Mouse (Mus musculus) hindbrain, embryonic 11.5 days (tissue): ENCODE results near the gene Ppat. TPM values are rescaled to one million over a fixed set of nuclear protein-coding genes. Genes with fewer than 3 reads are reported as not detected.

Experiments used
- ATAC-seq: fragments of 200-750 bp; cut with Nextera tagmentation; 2 replicates; pipeline ENCODE4 v1.8.0; 2017; ENCODE audit warnings: mild to moderate bottlenecking, moderate TSS enrichment, moderate library complexity; ENCODE audit not compliant: low FRiP score
- DNase-seq: peaks from one replicate; pipeline ENCODE4 v3.0.0-alpha.2; 2015; ENCODE audit warnings: low spot score
- H3K27ac ChIP-seq: fragments of 300-500 bp; sonication (generic); 2 replicates; pipeline ENCODE4 v1.5.1; 2014; ENCODE audit warnings: mild to moderate bottlenecking, low read depth, low read length
- H3K27me3 ChIP-seq: fragments of 300-500 bp; sonication (generic); 2 replicates; pipeline ENCODE4 v1.6.1; 2014; ENCODE audit warnings: mild to moderate bottlenecking, low read length, moderate library complexity, mixed read lengths; ENCODE audit not compliant: control insufficient read depth, insufficient read depth
- H3K36me3 ChIP-seq: fragments of 300-500 bp; sonication (generic); 2 replicates; pipeline ENCODE4 v1.6.1; 2014; ENCODE audit warnings: mild to moderate bottlenecking, low read length, moderate library complexity, mixed read lengths; ENCODE audit not compliant: control insufficient read depth, insufficient read depth
- H3K4me1 ChIP-seq: fragments of 300-500 bp; sonication (generic); replicated peaks from 2 replicates; pipeline ENCODE4 v1.6.1; 2014; ENCODE audit warnings: low read length, mixed read lengths; ENCODE audit not compliant: control insufficient read depth, insufficient read depth
- H3K4me2 ChIP-seq: fragments of 300-500 bp; sonication (generic); replicated peaks from 2 replicates; pipeline ENCODE4 v1.6.1; 2014; ENCODE audit warnings: mild to moderate bottlenecking, low read depth, low read length
- H3K4me3 ChIP-seq: fragments of 300-500 bp; sonication (generic); 2 replicates; pipeline ENCODE4 v1.5.1; 2014; ENCODE audit warnings: low read depth, low read length
- H3K9ac ChIP-seq: fragments of 300-500 bp; sonication (generic); 2 replicates; pipeline ENCODE4 v1.6.1; 2014; ENCODE audit warnings: low read depth, low read length
- H3K9me3 ChIP-seq: fragments of 300-500 bp; sonication (generic); 2 replicates; pipeline ENCODE4 v1.6.1; 2016; ENCODE audit warnings: low read length; ENCODE audit not compliant: control insufficient read depth
- WGBS: fragments of 180-500 bp; shearing (Covaris S2); extraction: QIAGEN DNeasy Blood & Tissue Kit; methylation state at CpG from one replicate; pipeline ENCODE4 v1.1.7; 2014; 5-methylcytosine and 5-hydroxymethylcytosine counted together
- polyA plus RNA-seq: library from polyadenylated mRNA; unstranded; fragments of >200 nt; fragmentation: Nextera tagmentation; extraction: Ambion mirVana; gene quantifications from 2 replicates; pipeline ENCODE4 v1.2.1, GENCODE M21; 2014

Gene Ppat
- polyA plus RNA-seq, 1 experiment from 2014 or later = 31.3 TPM

GRCm38 (mm10) chr5:76906155-76906499 is 45.3 kb downstream of the Ppat start:
- DNase-seq = no peak
- no peak for ATAC-seq
- 34% methylated on average over 3 of the region's 3 CpGs for WGBS

GRCm38 (mm10) chr5:76905405-76906154 is 45.8 kb downstream of the Ppat start, which contains the start of gene Aasdh:
Gene Aasdh (minus strand): TSS chr5:76905514.
- no peaks in the 10 kb centered on the region for H3K9me3 ChIP-seq

More at GRCm38 (mm10) chr5:76906155-76906499, 45.3 kb downstream of the Ppat start:
- no peaks in the 10 kb centered on the region for H3K4me1 ChIP-seq
- no peaks in the 10 kb centered on the region for H3K27me3 ChIP-seq
- no peaks in the 10 kb centered on the region for H3K9me3 ChIP-seq
- H3K9ac ChIP-seq = peak overlapping the region; percentile 82
- peak overlapping the region; percentile 69 for H3K4me3 ChIP-seq
- H3K27ac ChIP-seq = no peak overlapping the region
- peak overlapping the region; percentile 77 for H3K4me2 ChIP-seq
- H3K36me3 ChIP-seq = no peaks in the 10 kb centered on the region

GRCm38 (mm10) chr5:76904713-76905404 is 46.5 kb downstream of the Ppat start:
- H3K36me3 ChIP-seq = no peaks in the 10 kb centered on the region
- ATAC-seq (peak; percentile 0; the same call in 1 of the 2 replicates), DNase-seq (peak; percentile 37)
- H3K4me2 ChIP-seq = peak overlapping the region; percentile 60
- peak overlapping the region; percentile 61; the same call in 1 of the 2 replicates for H3K27ac ChIP-seq
- H3K4me1 ChIP-seq = no peaks in the 10 kb centered on the region
- H3K9me3 ChIP-seq = no peaks in the 10 kb centered on the region
- H3K27me3 ChIP-seq = no peaks in the 10 kb centered on the region
- H3K9ac ChIP-seq = peak overlapping the region; percentile 82
- 1% methylated on average over 19 of the region's 19 CpGs for WGBS
- peak overlapping the region; percentile 69 for H3K4me3 ChIP-seq

More at GRCm38 (mm10) chr5:76905405-76906154, 45.8 kb downstream of the Ppat start, which contains the start of gene Aasdh:
- Histone ChIP-seq H3K4me2 (peak within 1 kb of the TSS; percentile 77), H3K4me3 (peak within 1 kb of the TSS; percentile 69), H3K36me3 (no peaks in the 10 kb centered on the region), H3K27ac (peak within 1 kb of the TSS; percentile 72), H3K9ac (peak within 1 kb of the TSS; percentile 82), H3K4me1 (no peaks in the 10 kb centered on the region), H3K27me3 (no peaks in the 10 kb centered on the region)
- ATAC-seq (peak; percentile 97), DNase-seq (peak; percentile 100)
- WGBS = 1% methylated on average over 47 of the region's 47 CpGs

GRCm38 (mm10) chr5:76902131-76902530 is 49.2 kb downstream of the Ppat start:
- H3K4me3 ChIP-seq = no peak overlapping the region
- no peaks in the 10 kb centered on the region for H3K9me3 ChIP-seq
- no peak overlapping the region for H3K9ac ChIP-seq
- no peak overlapping the region for H3K4me2 ChIP-seq
- no peaks in the 10 kb centered on the region for H3K36me3 ChIP-seq
- no peaks in the 10 kb centered on the region for H3K4me1 ChIP-seq
- no peak for ATAC-seq
- H3K27me3 ChIP-seq = no peaks in the 10 kb centered on the region
- DNase-seq = no peak
- 87% methylated on average over 4 of the region's 4 CpGs for WGBS
- H3K27ac ChIP-seq = no peak overlapping the region

GRCm38 (mm10) chr5:76893084-76893483 is 58.3 kb downstream of the Ppat start:
- no peak overlapping the region for H3K27ac ChIP-seq
- H3K4me1 ChIP-seq = no peaks in the 10 kb centered on the region
- no peaks in the 10 kb centered on the region for H3K9me3 ChIP-seq
- no peak for DNase-seq
- H3K36me3 ChIP-seq = no peaks in the 10 kb centered on the region
- no peak for ATAC-seq
- H3K27me3 ChIP-seq = no peaks in the 10 kb centered on the region
- WGBS = 81% methylated on average over 2 of the region's 2 CpGs
- H3K4me3 ChIP-seq = no peak overlapping the region
- no peak overlapping the region for H3K4me2 ChIP-seq
- no peak overlapping the region for H3K9ac ChIP-seq

- H3K4me3 ChIP-seq = no peak overlapping the region
- WGBS = 89% methylated on average over 2 of the region's 2 CpGs
- H3K9me3 ChIP-seq = no peaks in the 10 kb centered on the region
- no peak overlapping the region for H3K27ac ChIP-seq
- no peak overlapping the region for H3K4me2 ChIP-seq
- ATAC-seq = no peak
- no peaks in the 10 kb centered on the region for H3K36me3 ChIP-seq
- no peak overlapping the region for H3K9ac ChIP-seq
- no peaks in the 10 kb centered on the region for H3K27me3 ChIP-seq
- no peak for DNase-seq
- no peaks in the 10 kb centered on the region for H3K4me1 ChIP-seq
Observed at GRCm38 (mm10) chr5:76892608-76893007, 58.8 kb downstream of the Ppat start.

GRCm38 (mm10) chr5:76887011-76887410 is 64.4 kb downstream of the Ppat start:
- no peaks in the 10 kb centered on the region for H3K4me1 ChIP-seq
- no peaks in the 10 kb centered on the region for H3K27me3 ChIP-seq
- H3K4me3 ChIP-seq = no peak overlapping the region
- H3K4me2 ChIP-seq = no peak overlapping the region
- 94% methylated on average over 2 of the region's 2 CpGs for WGBS
- DNase-seq (no peak), ATAC-seq (no peak)
- H3K9me3 ChIP-seq = no peaks in the 10 kb centered on the region
- no peaks in the 10 kb centered on the region for H3K36me3 ChIP-seq
- no peak overlapping the region for H3K27ac ChIP-seq
- no peak overlapping the region for H3K9ac ChIP-seq

- Histone ChIP-seq H3K36me3 (no peaks in the 10 kb centered on the region), H3K27ac (no peak overlapping the region), H3K9ac (no peak overlapping the region), H3K4me1 (no peaks in the 10 kb centered on the region), H3K4me3 (no peak overlapping the region), H3K9me3 (no peaks in the 10 kb centered on the region), H3K27me3 (no peaks in the 10 kb centered on the region), H3K4me2 (no peak overlapping the region)
- no peak for ATAC-seq
- no peak for DNase-seq
- 98% methylated on average over 1 of the region's 1 CpGs for WGBS
Observed at GRCm38 (mm10) chr5:76884107-76884506, 67.3 kb downstream of the Ppat start.
